29 mouse cellular contexts compared by ENCODE assay signal in the genomic region with DNA sequence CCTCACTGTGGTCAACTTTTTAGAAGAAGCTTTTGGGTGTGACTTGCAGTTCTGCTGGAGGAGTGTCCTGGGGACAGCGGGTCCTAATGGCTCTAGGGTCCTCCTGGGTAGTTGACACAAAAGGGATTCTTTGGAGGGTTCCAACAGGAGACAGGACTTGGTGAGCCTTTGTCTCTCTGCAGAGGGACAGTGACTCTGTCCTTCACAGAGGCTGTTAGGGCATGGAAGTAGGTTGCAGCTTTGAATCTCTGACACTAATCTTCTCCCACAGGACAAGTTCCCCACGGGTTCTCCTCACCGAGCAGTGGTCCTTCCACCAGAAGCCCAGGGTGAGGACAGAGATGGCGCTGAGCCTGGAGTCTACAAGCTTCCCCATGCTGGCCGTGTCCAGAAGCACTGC. TPM values are rescaled to one million over a fixed set of nuclear protein-coding genes. Genes with fewer than 3 reads are reported as not detected.
"Had no signal": no experiment of that assay in that cellular context is flagged by ENCODE, and none has a peak within 500 bp of the region (broad histone marks: within the 10 kb centered on the region; RNA-seq: fewer than 3 reads in every experiment).

Gene Uts2r, plus strand, starts transcription at position 301 of the 400 bp plus-strand sequence.

- H3K27ac ChIP-seq: heart, embryonic 10.5 days; hindbrain, embryonic 12.5 days; hindbrain, embryonic 14.5 days; intestine, embryonic 15.5 days; layer of hippocampus, adult 2 months; left cerebral cortex, adult 2 months; limb, embryonic 13.5 days; limb, embryonic 15.5 days; liver, embryonic 12.5 days had no signal

- DNase-seq: gastrocnemius, postnatal 10 days; gastrocnemius, postnatal 25 days; heart, adult 18-20 months; heart, postnatal 10 days; heart, postnatal 4 days; kidney, adult 18-20 months; kidney, adult 8-10 months; kidney, postnatal 10 days; kidney, postnatal 25 days; kidney, postnatal 4 days had no signal

- H3K4me3 ChIP-seq: heart, embryonic 10.5 days; heart, embryonic 12.5 days; hindbrain, embryonic 10.5 days; hindbrain, embryonic 12.5 days; intestine, embryonic 15.5 days; layer of hippocampus, adult 2 months; left cerebral cortex, adult 2 months; limb, embryonic 13.5 days; limb, embryonic 15.5 days; liver, embryonic 12.5 days had no signal

- H3K9me3 ChIP-seq: heart, embryonic 10.5 days; heart, embryonic 12.5 days; hindbrain, embryonic 10.5 days; hindbrain, embryonic 12.5 days; intestine, embryonic 15.5 days; limb, embryonic 13.5 days; limb, embryonic 15.5 days; liver, embryonic 12.5 days had no signal

- H3K4me1 ChIP-seq: liver, embryonic 12.5 days had no signal

- H3K36me3 ChIP-seq: heart, embryonic 10.5 days; heart, embryonic 12.5 days; hindbrain, embryonic 10.5 days; hindbrain, embryonic 12.5 days; intestine, embryonic 15.5 days; limb, embryonic 13.5 days; limb, embryonic 15.5 days; liver, embryonic 12.5 days had no signal

RNA-seq across cellular contexts. Expression of gene Uts2r, which starts in this region (rescaled TPM):
- total RNA-seq: granulocyte monocyte progenitor cell, adult 5-6 weeks; left cerebral cortex, postnatal 14 days; left cerebral cortex, postnatal 36 days; liver, adult 2 months had no signal
- polyA plus RNA-seq: heart, embryonic 12.5 days; inflammation-experienced regulatory T-cells, adult 6 months; intestine, embryonic 15.5 days; intestine, postnatal 0 days; kidney, embryonic 14.5 days; limb, embryonic 11.5 days; liver, adult 2 months; liver, embryonic 12.5 days had no signal
